Mouse (Mus musculus) stomach, postnatal 0 days (tissue): Measurements from ENCODE around the gene Dmc1. TPM values are rescaled to one million over a fixed set of nuclear protein-coding genes. Genes with fewer than 3 reads are reported as not detected.

Experiments used
- ATAC-seq: fragments of 200-750 bp; cut with Nextera tagmentation; 2 replicates; pipeline ENCODE4 v1.8.0; 2017; ENCODE audit not compliant: low FRiP score, low TSS enrichment
- DNase-seq: peaks from one replicate; pipeline ENCODE4 v3.0.0-alpha.2; 2016; ENCODE audit warnings: low spot score
- H3K27ac ChIP-seq: fragments of 300-500 bp; sonication (generic); replicated peaks from 2 replicates; pipeline ENCODE4 v1.5.1; 2014; ENCODE audit warnings: mild to moderate bottlenecking, control low read depth
- H3K27me3 ChIP-seq: fragments of 300-500 bp; sonication (generic); 2 replicates; pipeline ENCODE4 v1.6.1; 2014; ENCODE audit warnings: low read length; ENCODE audit not compliant: control insufficient read depth, insufficient read depth
- H3K36me3 ChIP-seq: fragments of 300-500 bp; sonication (generic); 2 replicates; pipeline ENCODE4 v1.6.1; 2014; ENCODE audit warnings: low read length, mixed read lengths; ENCODE audit not compliant: control insufficient read depth, insufficient read depth
- H3K4me1 ChIP-seq: fragments of 300-500 bp; sonication (generic); replicated peaks from 2 replicates; pipeline ENCODE4 v1.6.1; 2014; ENCODE audit warnings: antibody characterized with exemption; ENCODE audit not compliant: control insufficient read depth, insufficient read depth
- H3K4me2 ChIP-seq: fragments of 300-500 bp; sonication (generic); replicated peaks from 2 replicates; pipeline ENCODE4 v1.6.1; 2014; ENCODE audit warnings: low read depth, mild to moderate bottlenecking, control low read depth, moderate library complexity
- H3K4me3 ChIP-seq: fragments of 300-500 bp; sonication (generic); 2 replicates; pipeline ENCODE4 v1.5.1; 2014; ENCODE audit warnings: low read depth, low read length, control low read depth
- H3K9ac ChIP-seq: fragments of 300-500 bp; sonication (generic); 2 replicates; pipeline ENCODE4 v1.6.1; 2014; ENCODE audit warnings: mild to moderate bottlenecking, low read length, control low read depth, mixed read lengths
- H3K9me3 ChIP-seq: fragments of 300-500 bp; sonication (generic); 2 replicates; pipeline ENCODE4 v1.6.1; 2016; ENCODE audit warnings: low read length; ENCODE audit not compliant: control insufficient read depth
- CTCF ChIP-seq: IDR thresholded peaks from 2 replicates; pipeline ENCODE4 v1.5.1; 2016; ENCODE audit warnings: antibody characterized with exemption, low read depth, mild to moderate bottlenecking, moderate library complexity
- EP300 ChIP-seq: optimal IDR thresholded peaks from 2 replicates; pipeline ENCODE3; 2016; ENCODE audit warnings: antibody characterized with exemption
- WGBS: fragments of 180-500 bp; shearing (Covaris S2); extraction: QIAGEN DNeasy Blood & Tissue Kit; methylation state at CpG from one replicate; pipeline ENCODE4 v1.1.7; 2014; 5-methylcytosine and 5-hydroxymethylcytosine counted together
- polyA plus RNA-seq: library from polyadenylated mRNA; unstranded; fragments of >200 nt; fragmentation: Nextera tagmentation; extraction: Ambion mirVana; gene quantifications from 2 replicates; pipeline ENCODE4 v1.2.1, GENCODE M21; 2015

Gene Dmc1
- polyA plus RNA-seq, 1 experiment from 2014 or later = 1.6 TPM

- ATAC-seq (no peak), DNase-seq (no peak)
- no peaks in the 10 kb centered on the region for H3K4me1 ChIP-seq
- H3K4me3 ChIP-seq = no peak overlapping the region
- TF ChIP-seq CTCF (no peak), EP300 (no peak)
- H3K27ac ChIP-seq = no peak overlapping the region
- H3K9me3 ChIP-seq = no peaks in the 10 kb centered on the region
- WGBS = 40% methylated on average over 1 of the region's 1 CpGs
- no peaks in the 10 kb centered on the region for H3K36me3 ChIP-seq
- H3K27me3 ChIP-seq = no peaks in the 10 kb centered on the region
- H3K9ac ChIP-seq = no peak overlapping the region
- no peak overlapping the region for H3K4me2 ChIP-seq
Measured at GRCm38 (mm10) chr15:79581581-79581980, 23.3 kb downstream of the Dmc1 start.

- Histone ChIP-seq H3K4me3 (no peak overlapping the region), H3K9me3 (no peaks in the 10 kb centered on the region), H3K4me1 (no peaks in the 10 kb centered on the region), H3K4me2 (no peak overlapping the region), H3K27ac (no peak overlapping the region; the same call in 1 of the 2 replicates), H3K9ac (no peak overlapping the region), H3K27me3 (no peaks in the 10 kb centered on the region), H3K36me3 (no peaks in the 10 kb centered on the region)
- 44% methylated on average over 6 of the region's 6 CpGs for WGBS
- no peak for ATAC-seq
- TF ChIP-seq EP300 = no peak
- TF ChIP-seq CTCF = no peak
- no peak for DNase-seq
Measured at GRCm38 (mm10) chr15:79577671-79578426, 27.1 kb downstream of the Dmc1 start.

- H3K4me3 ChIP-seq = no peak overlapping the region
- no peaks in the 10 kb centered on the region for H3K36me3 ChIP-seq
- H3K9me3 ChIP-seq = no peaks in the 10 kb centered on the region
- no peak overlapping the region for H3K9ac ChIP-seq
- H3K27me3 ChIP-seq = no peaks in the 10 kb centered on the region
- TF ChIP-seq CTCF = no peak
- no peak for TF ChIP-seq EP300
- ATAC-seq (no peak), DNase-seq (no peak)
- no peaks in the 10 kb centered on the region for H3K4me1 ChIP-seq
- no peak overlapping the region for H3K4me2 ChIP-seq
- 91% methylated on average over 2 of the region's 2 CpGs for WGBS
- H3K27ac ChIP-seq = no peak overlapping the region
Measured at GRCm38 (mm10) chr15:79576947-79577346, 28.0 kb downstream of the Dmc1 start.

GRCm38 (mm10) chr15:79575543-79576222 is 29.2 kb downstream of the Dmc1 start:
- 45% methylated on average over 1 of the region's 1 CpGs for WGBS
- no peak for ATAC-seq
- H3K9ac ChIP-seq = no peak overlapping the region
- DNase-seq = no peak
- no peak overlapping the region for H3K4me3 ChIP-seq
- no peaks in the 10 kb centered on the region for H3K27me3 ChIP-seq
- no peak overlapping the region for H3K27ac ChIP-seq
- H3K9me3 ChIP-seq = no peaks in the 10 kb centered on the region
- H3K36me3 ChIP-seq = no peaks in the 10 kb centered on the region
- no peaks in the 10 kb centered on the region for H3K4me1 ChIP-seq
- no peak overlapping the region for H3K4me2 ChIP-seq
- TF ChIP-seq EP300 = no peak
- TF ChIP-seq CTCF = no peak

- Histone ChIP-seq H3K36me3 (no peaks in the 10 kb centered on the region; the same call in 1 of the 2 replicates), H3K4me1 (no peaks in the 10 kb centered on the region), H3K9me3 (no peaks in the 10 kb centered on the region), H3K4me3 (no peak overlapping the region), H3K4me2 (no peak overlapping the region), H3K9ac (no peak overlapping the region), H3K27me3 (no peaks in the 10 kb centered on the region), H3K27ac (no peak overlapping the region)
- WGBS = 41% methylated on average over 9 of the region's 9 CpGs
- ATAC-seq (no peak), DNase-seq (no peak)
- no peak for TF ChIP-seq CTCF
- TF ChIP-seq EP300 = no peak
Measured at GRCm38 (mm10) chr15:79562417-79562816, 42.5 kb downstream of the Dmc1 start.

GRCm38 (mm10) chr15:79559649-79560048 is 45.3 kb downstream of the Dmc1 start:
- no peak for ATAC-seq

More at GRCm38 (mm10) chr15:79559649-79560048, 45.3 kb downstream of the Dmc1 start:
- TF ChIP-seq EP300 = no peak
- no peak for TF ChIP-seq CTCF
- WGBS = 35% methylated on average over 3 of the region's 3 CpGs
- DNase-seq = no peak
- Histone ChIP-seq H3K9me3 (no peaks in the 10 kb centered on the region), H3K36me3 (no peaks in the 10 kb centered on the region), H3K27me3 (no peaks in the 10 kb centered on the region), H3K4me2 (no peak overlapping the region), H3K4me3 (no peak overlapping the region), H3K9ac (no peak overlapping the region), H3K4me1 (no peaks in the 10 kb centered on the region), H3K27ac (no peak overlapping the region)
